Mouse (Mus musculus) adrenal gland, adult 18-20 months (tissue): ENCODE results near the gene Endov. TPM values are rescaled to one million over a fixed set of nuclear protein-coding genes. Genes with fewer than 3 reads are reported as not detected.

Experiments used
- DNase-seq, 2 experiments: peaks; one replicate each; pipeline ENCODE4 v3.0.0; 2021 to 2022; ENCODE audit warnings: low spot score in 2 of 2
- total RNA-seq, 2 experiments: library from RNA; stranded (reverse); gene quantifications; 1 replicate in 1 of 2; 2 replicates in 1 of 2; pipeline ENCODE4 v1.2.3; 2021

Endov gene
- total RNA-seq, 2 experiments from 2014 or later = 14.4 to 15.6 TPM

GRCm38 (mm10) chr11:119544518-119545105 is 53.5 kb downstream of the Endov start:
- DNase-seq = no peak

GRCm38 (mm10) chr11:119545281-119545680 is 54.1 kb downstream of the Endov start:
- DNase-seq = no peak

- DNase-seq = no peak
Observed at GRCm38 (mm10) chr11:119545741-119546495, 54.8 kb downstream of the Endov start.

GRCm38 (mm10) chr11:119546496-119547182 is 55.5 kb downstream of the Endov start:
- DNase-seq = peak; percentile 30 to 32

- DNase-seq = peak; percentile 46 to 55
Observed at GRCm38 (mm10) chr11:119547183-119547921, 56.2 kb downstream of the Endov start, which contains the start of gene Nptx1. Gene Nptx1 (minus strand): TSS chr11:119547753.

- no peak for DNase-seq
Observed at GRCm38 (mm10) chr11:119547951-119548591, 56.9 kb downstream of the Endov start.

- peak; percentile 18 to 25 for DNase-seq
Observed at GRCm38 (mm10) chr11:119548741-119549370, 57.7 kb downstream of the Endov start.

- DNase-seq = peak in 1 of 2 experiments; percentile 27
Observed at GRCm38 (mm10) chr11:119549371-119549811, 58.2 kb downstream of the Endov start.

GRCm38 (mm10) chr11:119550546-119551335 is 59.6 kb downstream of the Endov start:
- DNase-seq = no peak

GRCm38 (mm10) chr11:119551468-119551867 is 60.3 kb downstream of the Endov start:
- DNase-seq = no peak

GRCm38 (mm10) chr11:119552301-119552700 is 61.2 kb downstream of the Endov start:
- DNase-seq = no peak

GRCm38 (mm10) chr11:119552902-119553802 is 62.0 kb downstream of the Endov start:
- no peak for DNase-seq

GRCm38 (mm10) chr11:119554706-119555105 is 63.6 kb downstream of the Endov start:
- no peak for DNase-seq

- DNase-seq = no peak
Observed at GRCm38 (mm10) chr11:119555170-119555569, 64.0 kb downstream of the Endov start.

GRCm38 (mm10) chr11:119557940-119558869 is 67.1 kb downstream of the Endov start:
- no peak for DNase-seq

- DNase-seq = no peak
Observed at GRCm38 (mm10) chr11:119558870-119559610, 67.9 kb downstream of the Endov start.
